Comparison of ENCODE assay signal across 11 mouse cellular contexts in the genomic region with DNA sequence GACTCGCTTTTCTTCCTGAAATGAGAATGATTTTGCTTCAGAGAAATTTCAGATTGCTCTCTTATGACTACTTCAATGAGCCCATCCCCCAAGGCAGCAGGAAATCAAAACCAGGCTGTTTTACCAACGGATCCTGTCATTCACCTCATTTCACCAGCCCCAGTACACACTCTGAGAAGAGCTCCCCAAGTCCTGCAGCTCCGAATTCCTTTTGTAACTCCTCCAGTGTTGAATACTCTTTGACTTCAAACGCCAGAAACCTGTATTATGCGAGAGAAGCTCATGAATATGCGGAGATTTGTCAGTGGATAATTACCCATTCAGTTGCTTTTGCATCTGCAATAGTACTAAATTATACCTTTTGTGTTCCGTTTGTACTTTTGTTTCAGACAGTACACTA. TPM values are rescaled to one million over a fixed set of nuclear protein-coding genes. Genes with fewer than 3 reads are reported as not detected.
DNase-seq lines count a peak whose midpoint lies in the region; ATAC-seq and TF ChIP-seq lines count a peak whose summit lies in the region.
"Had no signal": no experiment of that assay in that cellular context is flagged by ENCODE, and none has a peak within 500 bp of the region (broad histone marks: within the 10 kb centered on the region; RNA-seq: fewer than 3 reads in every experiment).

No protein-coding gene starts in this region.

- DNase-seq in cerebellum, postnatal 14 days = peak; percentile 46 to 56
- DNase-seq in forebrain, embryonic 10.5 days (ENCODE audit: extremely low spot score, low spot score) = no peak
- no peak for DNase-seq in midbrain, postnatal 0 days (ENCODE audit: low spot score)
- DNase-seq in adipocyte (ENCODE audit: low spot score) = no peak
- DNase-seq in kidney, postnatal 36 days = no peak
- DNase-seq in adrenal gland, adult 18-20 months (ENCODE audit: low spot score in 2 of 2) = no peak
- DNase-seq: gastrocnemius, postnatal 25 days; kidney, adult 11 months had no signal

- no peak for TF ChIP-seq CTCF in midbrain, postnatal 0 days (IDR thresholded peaks at IDR 0.05)

- H3K9me3 ChIP-seq in forebrain, embryonic 10.5 days = no peaks in the 10 kb centered on the region
- no peaks in the 10 kb centered on the region for H3K9me3 ChIP-seq in hindbrain, embryonic 15.5 days
- no peaks in the 10 kb centered on the region for H3K9me3 ChIP-seq in midbrain, postnatal 0 days (ENCODE audit: low read length)
- H3K9me3 ChIP-seq: liver, embryonic 12.5 days had no signal

- no peaks in the 10 kb centered on the region for H3K27me3 ChIP-seq in forebrain, embryonic 10.5 days (ENCODE audit: poor library complexity, severe bottlenecking)
- no peaks in the 10 kb centered on the region for H3K27me3 ChIP-seq in hindbrain, embryonic 15.5 days
- no peaks in the 10 kb centered on the region for H3K27me3 ChIP-seq in midbrain, postnatal 0 days (ENCODE audit: insufficient read depth, low read length)
- H3K27me3 ChIP-seq: liver, embryonic 12.5 days had no signal

- WGBS in forebrain, embryonic 10.5 days = 21% methylated on average over 7 of the region's 7 CpGs
- 14% methylated on average over 7 of the region's 7 CpGs for WGBS in hindbrain, embryonic 15.5 days
- 21% methylated on average over 7 of the region's 7 CpGs for WGBS in midbrain, postnatal 0 days

- peaks cover 34% of the 10 kb centered on the region for H3K4me1 ChIP-seq in forebrain, embryonic 10.5 days
- peaks cover 16% of the 10 kb centered on the region for H3K4me1 ChIP-seq in hindbrain, embryonic 15.5 days (replicated peaks)
- no peaks in the 10 kb centered on the region for H3K4me1 ChIP-seq in midbrain, postnatal 0 days (ENCODE audit: insufficient read depth, low read length)
- H3K4me1 ChIP-seq: liver, embryonic 12.5 days had no signal

- peak overlapping the region; percentile 72 for H3K27ac ChIP-seq in forebrain, embryonic 10.5 days
- no peak overlapping the region for H3K27ac ChIP-seq in hindbrain, embryonic 15.5 days (replicated peaks)
- no peak overlapping the region for H3K27ac ChIP-seq in midbrain, postnatal 0 days (ENCODE audit: low read depth, low read length)
- H3K27ac ChIP-seq: liver, embryonic 12.5 days had no signal

- H3K9ac ChIP-seq in hindbrain, embryonic 15.5 days = no peak overlapping the region
- H3K9ac ChIP-seq in midbrain, postnatal 0 days (replicated peaks; ENCODE audit: low read length, poor library complexity, severe bottlenecking) = no peak overlapping the region
- H3K9ac ChIP-seq: liver, embryonic 12.5 days had no signal

- no peaks in the 10 kb centered on the region for H3K36me3 ChIP-seq in forebrain, embryonic 10.5 days (replicated peaks)
- H3K36me3 ChIP-seq in hindbrain, embryonic 15.5 days = no peaks in the 10 kb centered on the region
- no peaks in the 10 kb centered on the region for H3K36me3 ChIP-seq in midbrain, postnatal 0 days (ENCODE audit: insufficient read depth, low read length)
- H3K36me3 ChIP-seq: liver, embryonic 12.5 days had no signal

- ATAC-seq in cerebellum, adult (ENCODE audit: insufficient number of reproducible peaks, low FRiP score, low TSS enrichment) = no peak
- no peak for ATAC-seq in hindbrain, embryonic 15.5 days (ENCODE audit: low FRiP score, low read depth)
- no peak for ATAC-seq in midbrain, postnatal 0 days (ENCODE audit: low FRiP score)
- ATAC-seq: liver, embryonic 12.5 days had no signal

- H3K4me3 ChIP-seq in forebrain, embryonic 10.5 days = peak overlapping the region; percentile 14; the same call in 1 of the 2 replicates
- no peak overlapping the region for H3K4me3 ChIP-seq in hindbrain, embryonic 15.5 days
- H3K4me3 ChIP-seq in midbrain, postnatal 0 days (ENCODE audit: low read depth, low read length) = no peak overlapping the region
- H3K4me3 ChIP-seq: liver, embryonic 12.5 days had no signal

- H3K4me2 ChIP-seq in hindbrain, embryonic 15.5 days = peak overlapping the region; percentile 26
- H3K4me2 ChIP-seq in midbrain, postnatal 0 days (ENCODE audit: low read depth, low read length, poor library complexity, severe bottlenecking) = 0 out of 2 replicates have a peak overlapping the region, but pooled peaks have one; percentile 7
- H3K4me2 ChIP-seq: liver, embryonic 12.5 days had no signal

RNA-seq across cellular contexts. Expression of a gene that starts 15.5 kb away (rescaled TPM):
- polyA plus RNA-seq in forebrain, embryonic 10.5 days (2016; fragmentation: Nextera tagmentation; extraction: Ambion mirVana) = 4.9 and 5.7 TPM in 2 replicates
- 6.6 and 7.4 TPM in 2 replicates for polyA plus RNA-seq in hindbrain, embryonic 15.5 days (2015; fragmentation: Nextera tagmentation; extraction: Ambion mirVana)
- 5.6 and 11.3 TPM in 2 replicates for total RNA-seq in midbrain, postnatal 0 days (2014; rRNA removed)
- polyA plus RNA-seq in midbrain, postnatal 0 days (2015; fragmentation: Nextera tagmentation; extraction: Ambion mirVana) = 10.0 and 10.2 TPM in 2 replicates
- 1 to 10 TPM; 8.0 to 9.0 TPM for total RNA-seq in adrenal gland, adult 18-20 months (2021)

Comparison
In these comparisons a context has a peak if more than half of its experiments do, and no peak if none do; other contexts are left out.
1. DNase-seq: peak in cerebellum, postnatal 14 days (2 of 2); none in forebrain, embryonic 10.5 days (single experiment), midbrain, postnatal 0 days (single experiment), adipocyte (single experiment), kidney, postnatal 36 days (0 of 2) and adrenal gland, adult 18-20 months (0 of 2).